Mouse (Mus musculus) heart, adult 2 months (tissue): ENCODE results near the gene Tmem123.

ENCODE experiments used
- CTCF ChIP-seq: fragments of 200-600 bp; IDR thresholded peaks from 2 replicates; pipeline ENCODE4 v1.8.1; 2022; ENCODE audit warnings: antibody characterized with exemption, mild to moderate bottlenecking, moderate library complexity
- EP300 ChIP-seq: fragments of 200-500 bp; IDR thresholded peaks from 2 replicates; pipeline ENCODE4 v1.6.1; 2011; ENCODE audit warnings: low read depth, low read length, control low read depth; ENCODE audit not compliant: insufficient read depth

DNA sequence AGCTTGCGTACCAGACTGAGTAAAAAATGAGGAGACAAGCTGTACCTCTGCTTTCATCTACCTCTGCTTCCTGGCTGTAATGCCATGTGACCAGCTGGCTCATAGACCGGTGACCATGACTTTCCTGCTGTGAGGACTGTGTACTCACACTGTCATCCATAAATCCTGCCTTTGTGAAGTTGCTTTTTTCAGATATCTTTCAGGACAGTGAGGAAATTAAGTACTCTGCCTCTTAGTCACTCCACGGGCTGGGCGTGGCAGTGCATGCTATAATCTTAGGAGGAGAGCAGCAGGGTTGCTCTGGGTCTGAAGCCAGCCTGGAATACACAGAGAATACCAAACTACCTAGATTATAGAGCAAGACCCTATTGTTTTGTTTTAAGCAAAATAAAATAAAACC lies 14.3 kb upstream of the Tmem123 start:
- TF ChIP-seq EP300 (no peak), CTCF (no peak)
